Mouse (Mus musculus) testis, postnatal 10 days (tissue): ENCODE data around the gene Tmem8.
"Not testable (repeated sequence)": the region's sequence is repeated elsewhere in the genome, so short reads cannot be mapped to it uniquely, and the experiment has no call there.

ENCODE experiments used
- DNase-seq: peaks from one replicate; pipeline ENCODE4 v3.0.0; 2021; ENCODE audit warnings: low spot score

Tmem8 gene

GRCm38 (mm10) chr17:26113181-26113948 is at the start of gene Tmem8:
TSS of gene Tmem8 (plus strand) at chr17:26113299.
- peak; percentile 79 for DNase-seq

- no peak for DNase-seq
Observed at GRCm38 (mm10) chr17:26064916-26065315, 48.2 kb upstream of the Tmem8 start.

- no peak for DNase-seq
Observed at GRCm38 (mm10) chr17:26066488-26067020, 46.5 kb upstream of the Tmem8 start.

GRCm38 (mm10) chr17:26068024-26068830 is 44.9 kb upstream of the Tmem8 start:
- peak; percentile 46 for DNase-seq

GRCm38 (mm10) chr17:26068831-26069739 is 44.0 kb upstream of the Tmem8 start, which contains the start of gene Rab11fip3:
TSS of gene Rab11fip3 (minus strand) at chr17:26069555.
- peak; percentile 85 for DNase-seq

GRCm38 (mm10) chr17:26070136-26070535 is 43.0 kb upstream of the Tmem8 start:
- DNase-seq = no peak

- DNase-seq = no peak
Observed at GRCm38 (mm10) chr17:26075246-26075645, 37.9 kb upstream of the Tmem8 start.

GRCm38 (mm10) chr17:26078851-26079250 is 34.2 kb upstream of the Tmem8 start:
- DNase-seq = no peak

- no peak for DNase-seq
Observed at GRCm38 (mm10) chr17:26080867-26081266, 32.2 kb upstream of the Tmem8 start.

- DNase-seq = no peak
Observed at GRCm38 (mm10) chr17:26087059-26087564, 26.0 kb upstream of the Tmem8 start.

GRCm38 (mm10) chr17:26089905-26090632 is 23.0 kb upstream of the Tmem8 start, which contains the start of gene Decr2:
TSS of gene Decr2 (minus strand) at chr17:26090337.
- DNase-seq = peak; percentile 89

- no peak for DNase-seq
Observed at GRCm38 (mm10) chr17:26094531-26095110, 18.5 kb upstream of the Tmem8 start.

GRCm38 (mm10) chr17:26095121-26095740 is 17.9 kb upstream of the Tmem8 start, which contains the start of gene Nme4:
TSS of gene Nme4 (minus strand) at chr17:26095602.
- DNase-seq = peak; percentile 75

GRCm38 (mm10) chr17:26098461-26098860 is 14.6 kb upstream of the Tmem8 start:
- DNase-seq = no peak

GRCm38 (mm10) chr17:26099316-26099715 is 13.8 kb upstream of the Tmem8 start:
- not testable (repeated sequence) for DNase-seq

GRCm38 (mm10) chr17:26100166-26100565 is 12.9 kb upstream of the Tmem8 start:
- DNase-seq = no peak

GRCm38 (mm10) chr17:26101478-26101877 is 11.6 kb upstream of the Tmem8 start:
- DNase-seq = no peak

GRCm38 (mm10) chr17:26105619-26106018 is 7.5 kb upstream of the Tmem8 start:
- no peak for DNase-seq

- no peak for DNase-seq
Observed at GRCm38 (mm10) chr17:26110156-26110555, 2.9 kb upstream of the Tmem8 start.

- DNase-seq = no peak
Observed at GRCm38 (mm10) chr17:26111024-26111423, 2.1 kb upstream of the Tmem8 start.
